Mouse (Mus musculus) heart, embryonic 12.5 days (tissue): ENCODE results near the gene Ctnnb1. TPM values are rescaled to one million over a fixed set of nuclear protein-coding genes. Genes with fewer than 3 reads are reported as not detected.

Experiments
- ATAC-seq: fragments of 200-750 bp; cut with Nextera tagmentation; 2 replicates; pipeline ENCODE4 v1.8.0; 2017; ENCODE audit warnings: moderate TSS enrichment, moderate library complexity; ENCODE audit not compliant: insufficient number of reproducible peaks, low FRiP score
- H3K27ac ChIP-seq: fragments of 300-500 bp; sonication (generic); 2 replicates; pipeline ENCODE4 v1.5.1; 2016; ENCODE audit warnings: mild to moderate bottlenecking, moderate library complexity; ENCODE audit not compliant: poor library complexity, severe bottlenecking
- H3K27me3 ChIP-seq: fragments of 300-500 bp; sonication (generic); replicated peaks from 2 replicates; pipeline ENCODE4 v1.6.1; 2016; ENCODE audit warnings: mild to moderate bottlenecking, moderate library complexity
- H3K36me3 ChIP-seq: fragments of 300-500 bp; sonication (generic); 2 replicates; pipeline ENCODE4 v1.6.1; 2016; ENCODE audit warnings: mild to moderate bottlenecking, moderate library complexity
- H3K4me1 ChIP-seq: fragments of 300-500 bp; sonication (generic); replicated peaks from 2 replicates; pipeline ENCODE4 v1.6.1; 2016; ENCODE audit warnings: mild to moderate bottlenecking
- H3K4me2 ChIP-seq: fragments of 300-500 bp; sonication (generic); 2 replicates; pipeline ENCODE4 v1.6.1; 2016; ENCODE audit warnings: mild to moderate bottlenecking, moderate library complexity
- H3K4me3 ChIP-seq: fragments of 300-500 bp; sonication (generic); 2 replicates; pipeline ENCODE4 v1.5.1; 2016; ENCODE audit warnings: mild to moderate bottlenecking
- H3K9ac ChIP-seq: fragments of 300-500 bp; sonication (generic); 2 replicates; pipeline ENCODE4 v1.6.1; 2016; ENCODE audit warnings: mild to moderate bottlenecking, moderate library complexity
- H3K9me3 ChIP-seq: fragments of 300-500 bp; sonication (generic); replicated peaks from 2 replicates; pipeline ENCODE4 v1.6.1; 2016; ENCODE audit warnings: mild to moderate bottlenecking, moderate library complexity
- WGBS: fragments of 180-500 bp; shearing (Covaris S2); methylation state at CpG from one replicate; pipeline ENCODE4 v1.1.7; 2016; 5-methylcytosine and 5-hydroxymethylcytosine counted together
- polyA plus RNA-seq: library from polyadenylated mRNA; unstranded; fragments of >200 nt; fragmentation: Nextera tagmentation; extraction: Ambion mirVana; gene quantifications from 2 replicates; pipeline ENCODE4 v1.2.1, GENCODE M21; 2016

Gene Ctnnb1
- 397 and 414 TPM in 2 replicates for polyA plus RNA-seq

DNA sequence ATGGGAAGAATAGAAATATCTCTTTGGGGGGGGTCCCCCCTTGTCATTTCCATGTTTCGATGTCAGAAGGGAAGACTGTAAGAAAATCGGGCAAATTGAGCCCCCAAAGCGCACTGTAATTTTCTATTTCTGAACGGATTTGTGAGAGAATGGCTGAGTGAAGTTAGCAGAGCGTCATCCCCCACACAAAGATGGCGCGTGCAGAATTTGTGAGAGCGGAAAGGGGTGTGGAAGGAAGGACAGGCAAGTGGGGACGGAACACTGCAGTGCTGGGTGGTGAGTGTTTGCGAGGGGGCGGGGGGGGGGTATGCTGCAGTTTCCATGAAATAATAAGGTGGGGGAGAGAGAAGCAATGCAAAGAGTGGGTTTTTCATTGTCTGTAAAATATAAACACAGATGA lies at the start of gene Ctnnb1:
Ctnnb1 (plus strand) TSS at position 136 of the 400 bp plus-strand sequence.
- Histone ChIP-seq H3K27me3 (no peaks in the 10 kb centered on the region), H3K9me3 (no peaks in the 10 kb centered on the region), H3K36me3 (no peaks in the 10 kb centered on the region), H3K9ac (no peak within 1 kb of the TSS), H3K4me1 (peaks cover 9% of the 10 kb centered on the region; the same call in 1 of the 2 replicates), H3K4me3 (no peak within 1 kb of the TSS), H3K27ac (no peak within 1 kb of the TSS), H3K4me2 (no peak within 1 kb of the TSS)
- ATAC-seq = no peak
- WGBS = 85% methylated on average over 11 of the region's 11 CpGs

- WGBS = 74% methylated on average over 9 of the region's 9 CpGs
- Histone ChIP-seq H3K9me3 (no peaks in the 10 kb centered on the region), H3K4me2 (no peak overlapping the region), H3K27ac (no peak overlapping the region), H3K4me3 (no peak overlapping the region), H3K9ac (no peak overlapping the region), H3K4me1 (no peaks in the 10 kb centered on the region), H3K36me3 (no peaks in the 10 kb centered on the region), H3K27me3 (peaks cover 3% of the 10 kb centered on the region; the same call in 1 of the 2 replicates)
- no peak for ATAC-seq
These were observed 48.7 kb upstream of the Ctnnb1 start for GRCm38 (mm10) chr9:120880286-120880685.

DNA sequence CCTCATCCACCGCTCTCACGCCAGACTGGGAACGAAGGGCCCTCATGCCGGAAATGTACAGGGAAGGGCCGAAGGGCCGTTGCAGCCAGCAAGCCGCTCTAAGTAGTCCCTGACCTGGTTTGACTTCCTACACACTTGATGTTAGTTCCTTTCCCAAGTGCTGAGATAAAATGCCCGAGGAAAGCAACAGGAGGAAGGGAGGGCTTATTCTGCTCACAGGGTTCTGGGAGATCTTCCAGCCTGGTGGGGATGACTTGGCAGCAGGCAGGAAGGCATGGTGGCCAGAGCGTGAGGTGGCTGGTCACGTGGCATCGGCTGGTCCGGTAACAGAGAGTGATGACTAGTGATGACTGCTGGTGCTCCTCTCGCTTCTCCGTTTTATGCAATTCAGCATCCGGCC lies 47.9 kb upstream of the Ctnnb1 start:
- no peak overlapping the region for H3K9ac ChIP-seq
- peaks cover 3% of the 10 kb centered on the region; the same call in 1 of the 2 replicates for H3K27me3 ChIP-seq
- WGBS = 72% methylated on average over 15 of the region's 15 CpGs
- no peaks in the 10 kb centered on the region for H3K36me3 ChIP-seq
- no peak overlapping the region for H3K4me2 ChIP-seq
- no peak overlapping the region for H3K4me3 ChIP-seq
- no peaks in the 10 kb centered on the region for H3K9me3 ChIP-seq
- no peak overlapping the region for H3K27ac ChIP-seq
- H3K4me1 ChIP-seq = no peaks in the 10 kb centered on the region
- ATAC-seq = no peak

- H3K36me3 ChIP-seq = no peaks in the 10 kb centered on the region
- H3K4me3 ChIP-seq = no peak overlapping the region
- WGBS = 72% methylated on average over 4 of the region's 4 CpGs
- H3K4me2 ChIP-seq = no peak overlapping the region
- H3K9me3 ChIP-seq = no peaks in the 10 kb centered on the region
- H3K4me1 ChIP-seq = no peaks in the 10 kb centered on the region
- H3K9ac ChIP-seq = no peak overlapping the region
- peaks cover 3% of the 10 kb centered on the region; the same call in 1 of the 2 replicates for H3K27me3 ChIP-seq
- H3K27ac ChIP-seq = no peak overlapping the region
- no peak for ATAC-seq
These were observed 47.2 kb upstream of the Ctnnb1 start for GRCm38 (mm10) chr9:120881839-120882238.

- Histone ChIP-seq H3K4me3 (no peak overlapping the region), H3K4me1 (no peaks in the 10 kb centered on the region), H3K36me3 (no peaks in the 10 kb centered on the region), H3K27ac (no peak overlapping the region), H3K27me3 (peaks cover 3% of the 10 kb centered on the region; the same call in 1 of the 2 replicates), H3K4me2 (no peak overlapping the region), H3K9me3 (no peaks in the 10 kb centered on the region), H3K9ac (no peak overlapping the region)
- no peak for ATAC-seq
- 69% methylated on average over 10 of the region's 10 CpGs for WGBS
These were observed 44.3 kb upstream of the Ctnnb1 start for GRCm38 (mm10) chr9:120884726-120885125.

- no peak for ATAC-seq
- Histone ChIP-seq H3K4me2 (no peak overlapping the region), H3K9ac (no peak overlapping the region), H3K27ac (no peak overlapping the region), H3K27me3 (peaks cover 3% of the 10 kb centered on the region; the same call in 1 of the 2 replicates), H3K4me3 (no peak overlapping the region), H3K36me3 (no peaks in the 10 kb centered on the region), H3K4me1 (no peaks in the 10 kb centered on the region), H3K9me3 (no peaks in the 10 kb centered on the region)
- 71% methylated on average over 2 of the region's 2 CpGs for WGBS
These were observed 41.4 kb upstream of the Ctnnb1 start for GRCm38 (mm10) chr9:120887631-120888030.

- 89% methylated on average over 11 of the region's 11 CpGs for WGBS
- Histone ChIP-seq H3K27me3 (no peaks in the 10 kb centered on the region), H3K27ac (no peak overlapping the region), H3K36me3 (no peaks in the 10 kb centered on the region), H3K9ac (no peak overlapping the region), H3K4me1 (peaks cover 4% of the 10 kb centered on the region; the same call in 1 of the 2 replicates), H3K4me3 (no peak overlapping the region), H3K9me3 (no peaks in the 10 kb centered on the region), H3K4me2 (no peak overlapping the region)
- no peak for ATAC-seq
These were observed 35.6 kb upstream of the Ctnnb1 start for GRCm38 (mm10) chr9:120893435-120893834.

GRCm38 (mm10) chr9:120893971-120894370 lies 35.0 kb upstream of the Ctnnb1 start:
- no peak overlapping the region for H3K27ac ChIP-seq
- peaks cover 8% of the 10 kb centered on the region; the same call in 1 of the 2 replicates for H3K4me1 ChIP-seq
- H3K9ac ChIP-seq = no peak overlapping the region
- no peak overlapping the region for H3K4me2 ChIP-seq
- no peak overlapping the region for H3K4me3 ChIP-seq
- WGBS = 53% methylated on average over 10 of the region's 10 CpGs
- H3K27me3 ChIP-seq = no peaks in the 10 kb centered on the region
- H3K36me3 ChIP-seq = no peaks in the 10 kb centered on the region
- ATAC-seq = no peak
- no peaks in the 10 kb centered on the region for H3K9me3 ChIP-seq

DNA sequence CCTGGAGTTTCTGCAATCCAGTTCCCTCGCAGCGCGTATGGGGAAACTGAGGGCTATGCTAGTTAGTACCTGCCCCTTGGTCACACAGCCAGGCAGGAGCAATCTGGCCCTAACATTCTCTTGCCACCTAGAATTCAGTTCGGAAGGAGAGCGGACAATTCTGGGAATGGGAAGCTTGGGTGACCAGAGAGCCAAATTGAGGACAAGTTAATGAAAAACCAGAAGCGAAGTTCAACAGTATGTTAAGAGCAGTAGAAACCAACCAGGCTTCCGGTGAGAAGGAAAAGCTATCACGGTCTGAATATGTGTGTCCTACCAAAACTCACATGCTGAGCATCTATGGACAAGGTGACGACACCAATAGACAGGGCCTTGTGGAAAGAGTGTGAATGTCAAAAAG lies 34.6 kb upstream of the Ctnnb1 start:
- Histone ChIP-seq H3K9ac (no peak overlapping the region), H3K27ac (no peak overlapping the region), H3K4me1 (peaks cover 8% of the 10 kb centered on the region; the same call in 1 of the 2 replicates), H3K4me3 (no peak overlapping the region), H3K9me3 (no peaks in the 10 kb centered on the region), H3K4me2 (no peak overlapping the region), H3K27me3 (no peaks in the 10 kb centered on the region), H3K36me3 (no peaks in the 10 kb centered on the region)
- WGBS = 93% methylated on average over 9 of the region's 9 CpGs
- ATAC-seq = no peak

DNA sequence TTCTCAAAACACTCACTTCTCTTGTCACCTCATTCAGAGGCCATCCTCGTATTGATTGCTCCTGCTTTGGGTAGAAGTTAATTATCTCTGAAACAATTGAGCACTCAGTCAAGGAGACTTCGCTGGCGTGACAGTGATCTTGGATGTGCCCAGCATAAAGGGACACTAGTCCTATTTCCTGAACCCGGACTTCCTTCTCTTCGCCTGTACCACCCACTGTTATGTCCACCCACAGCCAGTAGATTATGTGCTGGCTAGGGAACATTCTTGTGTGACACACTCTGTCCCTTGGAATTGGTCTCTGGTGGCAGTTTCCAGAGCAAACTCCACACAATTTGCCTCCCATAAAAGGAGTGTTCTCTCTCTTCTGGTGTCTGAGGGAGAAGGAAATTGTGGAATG lies 32.5 kb upstream of the Ctnnb1 start:
- 56% methylated on average over 5 of the region's 5 CpGs for WGBS

GRCm38 (mm10) chr9:120897269-120897668 lies 31.7 kb upstream of the Ctnnb1 start:
- no peaks in the 10 kb centered on the region for H3K27me3 ChIP-seq
- no peaks in the 10 kb centered on the region for H3K36me3 ChIP-seq
- no peak overlapping the region for H3K9ac ChIP-seq
- H3K4me3 ChIP-seq = no peak overlapping the region
- H3K9me3 ChIP-seq = no peaks in the 10 kb centered on the region
- H3K4me1 ChIP-seq = peaks cover 8% of the 10 kb centered on the region; the same call in 1 of the 2 replicates
- H3K4me2 ChIP-seq = no peak overlapping the region
- WGBS = 63% methylated on average over 4 of the region's 4 CpGs
- H3K27ac ChIP-seq = no peak overlapping the region
- no peak for ATAC-seq

More for the DNA sequence above, 32.5 kb upstream of the Ctnnb1 start:
- no peak for ATAC-seq
- no peak overlapping the region for H3K9ac ChIP-seq
- no peak overlapping the region for H3K4me3 ChIP-seq
- H3K4me2 ChIP-seq = no peak overlapping the region
- no peaks in the 10 kb centered on the region for H3K27me3 ChIP-seq
- H3K36me3 ChIP-seq = no peaks in the 10 kb centered on the region
- no peak overlapping the region for H3K27ac ChIP-seq
- peaks cover 8% of the 10 kb centered on the region; the same call in 1 of the 2 replicates for H3K4me1 ChIP-seq
- H3K9me3 ChIP-seq = no peaks in the 10 kb centered on the region

DNA sequence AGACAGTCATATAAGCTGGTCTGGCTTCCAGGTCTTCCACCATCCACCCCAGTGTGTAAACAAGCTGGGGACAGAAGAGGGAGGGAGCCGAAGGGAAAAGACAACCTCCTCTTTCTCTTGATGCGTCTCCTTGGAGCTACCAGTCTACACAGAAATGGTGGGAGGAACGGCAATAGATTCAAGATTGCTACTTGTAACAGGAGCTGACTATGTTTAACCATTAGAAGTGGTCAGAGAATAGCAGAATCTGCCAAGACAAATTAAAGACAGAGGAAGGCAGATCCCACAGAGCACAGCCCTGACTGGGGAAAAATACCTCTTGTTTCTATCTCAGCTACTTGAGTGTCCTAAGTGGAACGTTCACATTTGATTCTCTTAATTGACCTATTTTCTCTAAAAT lies 29.2 kb upstream of the Ctnnb1 start:
- Histone ChIP-seq H3K4me3 (no peak overlapping the region), H3K4me2 (no peak overlapping the region), H3K27ac (no peak overlapping the region), H3K36me3 (no peaks in the 10 kb centered on the region), H3K27me3 (no peaks in the 10 kb centered on the region), H3K4me1 (peaks cover 5% of the 10 kb centered on the region; the same call in 1 of the 2 replicates), H3K9me3 (no peaks in the 10 kb centered on the region), H3K9ac (no peak overlapping the region)
- 58% methylated on average over 4 of the region's 4 CpGs for WGBS
- ATAC-seq = no peak
